Mouse (Mus musculus): ENCODE measurements around the gene Wdr48. TPM values are rescaled to one million over a fixed set of nuclear protein-coding genes. Genes with fewer than 3 reads are reported as not detected.

Wdr48 gene
- polyA plus RNA-seq, 2 experiments from 2014 or later, result 38.6 to 46.9 TPM

DNA sequence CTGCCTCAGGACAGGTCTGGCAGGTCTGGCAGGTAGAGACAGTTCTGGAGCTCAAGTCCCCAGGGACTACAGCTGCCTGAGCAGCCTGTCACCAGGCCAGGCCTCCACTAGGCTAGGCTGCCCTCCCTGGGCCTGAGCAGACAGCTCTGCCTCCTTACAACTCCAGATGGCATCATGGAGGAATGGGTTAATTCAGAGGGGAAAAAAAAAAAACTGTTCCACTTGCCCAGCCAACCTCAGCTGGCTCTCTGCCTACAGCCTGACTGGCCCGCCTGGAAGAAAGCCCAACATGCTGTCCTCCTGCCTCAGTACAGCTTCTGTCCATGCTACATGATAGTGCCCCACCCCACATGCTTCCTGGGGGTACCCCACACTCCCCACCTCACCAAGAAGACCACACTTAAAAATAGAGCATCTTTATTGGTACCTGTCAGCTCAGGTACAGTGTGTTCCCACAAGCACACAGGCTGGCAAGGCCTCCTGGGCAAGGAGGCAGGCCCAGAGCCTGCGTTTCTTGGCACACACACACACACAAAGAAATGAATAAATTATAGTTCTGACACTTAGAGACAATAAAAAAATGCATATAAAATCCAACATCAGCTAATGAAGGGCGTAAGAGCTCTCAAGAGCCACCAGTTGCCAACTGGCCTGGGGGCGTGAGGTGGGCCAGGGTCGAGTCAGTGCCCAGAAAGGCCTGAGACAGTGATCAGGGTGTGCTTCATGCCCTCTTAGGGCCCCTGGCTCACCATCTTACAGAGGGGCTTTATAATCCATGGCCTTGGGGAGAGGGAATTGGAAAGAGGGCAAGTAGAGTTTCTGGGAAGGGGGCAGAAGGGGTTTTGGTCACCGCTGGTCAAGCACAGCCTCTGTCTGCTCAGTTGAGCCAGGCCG lies 76.3 kb downstream of the Wdr48 start:
- peak; percentile 18 for ATAC-seq

DNA sequence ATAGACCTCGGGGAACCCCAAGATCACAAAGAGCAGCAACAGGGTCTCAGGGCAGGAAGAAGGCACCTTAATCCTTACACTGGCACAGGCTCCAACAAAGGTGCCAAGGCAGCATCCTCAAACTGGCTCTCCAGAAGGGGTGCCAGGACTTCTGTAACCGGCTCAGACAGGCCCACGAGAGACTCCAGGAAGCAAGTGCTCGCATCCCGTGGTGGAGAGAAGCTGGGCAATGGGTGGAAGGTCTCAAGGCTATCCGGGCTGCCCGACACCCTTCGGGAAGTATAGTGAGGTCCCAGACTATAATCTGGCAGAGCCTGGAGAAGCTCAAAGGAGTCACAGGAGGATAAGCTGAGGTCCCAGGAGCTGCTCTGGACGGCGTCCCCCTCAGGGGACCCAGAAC lies 77.5 kb downstream of the Wdr48 start:
- ATAC-seq, result no peak

DNA sequence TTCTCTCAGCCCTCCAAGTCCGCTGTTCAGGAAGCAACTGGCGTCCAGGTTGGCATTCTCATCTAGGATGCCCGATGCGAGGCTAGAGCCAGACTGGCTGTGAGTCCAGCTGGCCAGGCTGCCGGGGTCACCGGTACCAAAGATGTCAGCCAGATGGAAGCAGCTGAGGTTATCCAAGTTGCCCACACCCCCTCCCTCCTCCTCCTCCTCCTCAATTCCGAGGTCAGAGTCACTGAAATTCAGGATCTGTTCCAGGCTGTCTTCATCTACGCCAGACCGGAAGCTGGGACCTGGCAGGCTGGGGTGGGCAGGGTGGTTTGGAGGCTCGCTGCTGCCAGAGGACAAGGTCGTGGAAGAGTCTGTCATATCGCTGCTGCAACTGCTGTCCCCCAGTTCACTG lies 77.9 kb downstream of the Wdr48 start:
- no peak for ATAC-seq

DNA sequence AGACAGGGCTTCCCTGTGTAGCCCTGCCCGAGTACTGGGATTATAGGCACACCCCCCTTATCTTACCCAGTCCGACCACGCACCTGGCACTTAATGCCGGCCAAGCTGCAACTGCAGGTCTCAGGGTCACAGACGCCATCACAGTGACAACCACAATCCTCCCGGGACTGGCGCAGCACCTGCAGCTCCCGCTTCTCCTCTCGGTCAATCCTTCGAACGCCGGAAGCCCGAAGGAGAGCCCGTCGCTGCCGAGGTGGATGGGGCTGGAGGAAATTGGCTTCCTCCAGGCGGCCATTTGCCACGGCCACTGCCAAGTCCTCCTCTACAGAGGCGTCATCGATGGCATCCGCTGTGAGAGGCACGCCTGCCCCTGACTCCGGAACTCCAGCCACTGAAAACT lies 78.6 kb downstream of the Wdr48 start:
- no peak for ATAC-seq

DNA sequence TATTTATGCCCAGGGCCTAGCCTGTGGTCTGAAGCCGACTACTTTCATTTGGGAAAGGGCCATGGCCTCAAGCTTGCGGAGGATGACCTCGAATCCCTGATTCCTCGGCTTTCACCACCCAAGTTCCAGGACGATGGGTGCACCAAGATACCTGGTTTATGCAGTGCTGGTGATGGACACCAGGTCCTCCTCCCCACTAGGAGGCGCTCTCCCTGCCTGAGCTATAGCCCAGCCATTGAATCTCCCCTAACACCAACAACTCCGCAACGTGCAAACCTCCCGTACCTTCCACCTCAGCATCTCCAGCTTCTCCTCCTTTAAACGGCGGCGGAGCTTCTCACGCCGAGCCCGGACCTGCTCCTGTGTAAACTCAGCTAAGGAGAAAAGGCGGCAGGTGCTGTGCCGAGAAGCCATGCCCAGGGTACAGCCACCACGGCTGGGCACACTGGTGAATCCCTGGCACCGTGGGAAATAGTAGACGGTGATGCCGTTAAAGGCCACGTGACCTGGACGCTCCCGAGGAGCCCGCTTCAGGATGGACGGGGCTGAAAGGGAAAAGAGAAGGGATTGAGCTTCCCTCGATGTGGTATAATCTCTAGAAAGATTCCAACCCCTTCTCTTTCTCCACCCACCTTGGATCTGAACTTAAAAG lies 79.3 kb downstream of the Wdr48 start:
- no peak for ATAC-seq

DNA sequence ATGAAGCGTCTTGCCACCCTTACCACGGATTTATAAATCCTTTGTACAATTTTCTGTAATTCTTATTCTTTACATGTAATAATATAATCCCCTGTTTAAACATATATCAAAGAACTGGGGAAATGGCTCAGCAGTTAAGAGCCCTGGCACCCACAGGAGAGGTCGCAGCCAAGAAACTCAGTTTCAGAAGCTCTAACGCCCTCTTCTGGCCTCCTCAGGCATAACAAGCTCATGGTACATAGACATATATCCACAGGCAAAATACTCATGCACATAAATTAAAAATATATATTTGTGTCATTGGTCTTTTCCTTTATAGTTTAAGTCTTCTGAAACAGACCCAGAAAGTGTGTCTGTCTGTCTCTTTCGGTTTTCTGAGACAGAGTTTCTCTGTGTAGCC lies 79.9 kb downstream of the Wdr48 start:
- ATAC-seq, result no peak

DNA sequence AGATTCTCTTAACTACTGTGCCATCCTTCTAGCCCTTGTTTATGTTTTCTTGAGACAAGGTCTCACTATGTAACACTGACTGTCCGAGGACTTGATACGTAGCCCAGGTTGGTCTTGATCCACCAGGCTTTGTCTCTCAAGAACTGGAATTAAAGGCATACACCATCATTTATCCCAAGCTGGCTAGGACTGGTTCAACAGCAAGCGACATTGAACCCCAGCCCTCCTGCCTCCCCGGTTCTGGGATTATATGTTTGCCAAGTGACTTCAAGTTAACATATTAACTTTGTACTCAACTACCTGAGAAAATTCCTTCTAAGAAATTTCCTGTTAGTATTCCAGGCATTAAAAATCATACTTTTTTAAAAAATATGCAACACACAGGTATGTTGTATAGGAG lies 80.6 kb downstream of the Wdr48 start:
- no peak for ATAC-seq

Other genes with a start within 250 kb of the Wdr48 start
- not detected for gene Scn10a, start 175.6 kb upstream of the Wdr48 start, polyA plus RNA-seq (2017; shearing (Covaris generic))
- gene Scn11a, start 69.4 kb upstream of the Wdr48 start, polyA plus RNA-seq (2017; shearing (Covaris generic)), result 1 to 10 TPM in 1 of 2 experiments, under 1 TPM in 1; 0.83 to 1.1 TPM
- 1 to 10 TPM; 3.6 to 7.5 TPM for gene Gorasp1, start 42.7 kb downstream of the Wdr48 start, polyA plus RNA-seq (2017; shearing (Covaris generic))
- gene Ttc21a, start 42.7 kb downstream of the Wdr48 start, polyA plus RNA-seq (2017; shearing (Covaris generic)), result under 1 TPM in 1 of 2 experiments, not detected in 1; 0.15 TPM
- gene Csrnp1, start 89.8 kb downstream of the Wdr48 start, polyA plus RNA-seq (2017; shearing (Covaris generic)), result 10 to 100 TPM; 22.7 to 89.4 TPM
- gene Xirp1, start 128.7 kb downstream of the Wdr48 start, polyA plus RNA-seq (2017; shearing (Covaris generic)), result not detected
- gene Cx3cr1, start 175.0 kb downstream of the Wdr48 start, polyA plus RNA-seq (2017; shearing (Covaris generic)), result under 1 TPM in 1 of 2 experiments, not detected in 1; 0.15 TPM
- 100 to 1,000 TPM in 1 of 2 experiments, 10 to 100 TPM in 1; 71.1 to 116 TPM for gene Ccr8, start 197.2 kb downstream of the Wdr48 start, polyA plus RNA-seq (2017; shearing (Covaris generic))
- 10 to 100 TPM; 21.0 to 24.3 TPM for gene Slc25a38, start 215.5 kb downstream of the Wdr48 start, polyA plus RNA-seq (2017; shearing (Covaris generic))
- 1,000 to 10,000 TPM; 3,019 to 3,169 TPM for gene Rpsa, start 232.8 kb downstream of the Wdr48 start, polyA plus RNA-seq (2017; shearing (Covaris generic))